Mouse (Mus musculus) ovary, postnatal 36 days (tissue): ENCODE data around the gene Glul.
A peak's percentile ranks its signal among the peaks of the same experiment; 100 is the strongest.
"Not testable (repeated sequence)": the region's sequence is repeated elsewhere in the genome, so short reads cannot be mapped to it uniquely, and the experiment has no call there.

ENCODE experiments used
- DNase-seq: peaks from one replicate; pipeline ENCODE4 v3.0.0; 2022; ENCODE audit warnings: low spot score, mixed read lengths

Gene Glul

DNA sequence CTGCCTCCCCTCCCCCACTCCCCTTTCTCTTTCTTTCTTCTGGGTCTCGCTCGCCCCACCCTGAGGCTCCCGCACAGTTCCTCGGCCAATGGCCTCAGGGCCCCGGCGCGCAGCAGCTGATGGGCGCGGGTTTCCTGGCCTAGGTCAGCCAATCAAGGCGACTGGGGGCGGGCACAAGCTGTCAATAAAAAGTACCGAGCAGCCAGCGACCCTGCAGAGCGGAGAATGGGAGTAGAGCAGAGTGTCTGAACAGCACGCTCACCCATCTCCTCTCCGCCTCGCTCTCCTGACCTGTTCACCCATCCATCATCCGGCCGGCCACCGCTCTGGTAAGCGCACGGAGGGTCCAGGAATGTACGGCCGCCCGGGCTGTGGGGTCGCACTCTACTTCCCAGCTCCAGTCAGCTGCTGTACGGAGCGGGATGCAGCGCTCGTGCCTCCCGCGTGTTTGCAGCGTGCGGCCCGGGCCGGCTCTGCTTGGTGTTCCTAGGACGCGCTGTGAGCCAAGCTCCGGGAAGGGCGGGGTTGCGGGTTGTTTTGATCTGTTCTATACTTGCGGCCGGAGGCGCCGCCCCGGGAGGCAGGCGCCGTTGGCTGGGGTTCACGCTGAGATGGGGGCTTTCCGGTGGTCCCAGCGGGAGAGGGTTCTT, at the start of gene Glul, which contains the start of gene Teddm2:
Gene Glul (plus strand): TSS at position 214 of the 650 bp plus-strand sequence.
Gene Teddm2 (minus strand): TSS at position 498 of the 650 bp plus-strand sequence.
- peak; percentile 96 for DNase-seq

DNA sequence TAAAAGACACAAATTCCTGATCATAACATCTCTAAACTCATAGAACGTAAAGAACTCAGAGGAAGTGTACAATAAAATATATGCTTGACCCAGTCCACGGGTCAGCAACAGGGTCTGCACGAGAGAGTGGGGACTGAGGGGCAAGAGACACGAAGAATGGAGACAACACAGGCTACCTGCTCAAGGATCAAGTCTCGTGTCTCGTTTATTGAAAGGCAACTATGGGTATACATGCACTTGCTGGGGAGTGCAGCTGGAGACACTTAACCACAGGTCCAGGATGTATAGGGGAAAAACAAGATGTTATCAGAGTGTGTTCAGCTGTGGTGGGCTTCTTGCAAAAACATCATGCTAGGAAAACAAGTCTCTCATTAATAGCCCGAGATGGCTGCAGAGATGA, 47.0 kb upstream of the Glul start:
- not testable (repeated sequence) for DNase-seq

DNA sequence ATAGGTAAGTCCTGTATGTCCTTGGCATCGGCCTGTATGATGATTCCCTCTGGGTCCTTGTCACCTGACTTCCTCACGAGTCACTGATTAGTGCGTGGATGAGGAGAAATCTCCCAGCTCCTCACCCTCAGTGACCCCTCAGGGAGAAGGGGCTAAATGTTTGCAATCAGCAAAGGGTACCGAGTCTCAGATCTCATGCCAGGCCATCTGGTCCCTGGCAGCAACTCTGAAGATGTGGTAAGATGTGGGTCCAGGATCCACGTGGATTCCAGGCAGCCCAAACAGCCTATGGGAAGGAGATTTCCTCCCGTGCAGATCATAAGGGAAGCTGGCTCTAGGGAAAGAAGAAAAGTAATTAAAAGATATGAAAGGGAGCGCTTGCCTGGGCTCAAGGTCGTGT, 43.8 kb upstream of the Glul start:
- DNase-seq, result no peak

DNA sequence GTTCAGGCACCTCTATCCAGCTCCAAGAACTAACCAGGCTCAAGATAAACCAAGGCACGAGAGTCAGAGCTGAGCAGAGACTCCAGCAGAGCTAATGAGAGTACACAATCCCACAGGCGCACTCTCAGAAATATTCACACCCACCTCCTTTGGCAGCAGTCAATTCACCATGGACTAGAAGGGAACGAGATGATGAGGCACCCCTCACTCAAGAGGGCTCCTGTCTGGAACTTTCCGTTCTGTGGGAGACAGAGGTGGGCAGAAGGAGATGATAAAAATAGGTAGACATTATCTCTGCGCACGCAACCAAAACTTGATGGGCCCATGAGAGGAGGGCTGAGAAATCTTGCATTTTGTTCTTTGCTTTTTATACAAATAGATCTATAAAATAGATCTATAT, 25.7 kb upstream of the Glul start, which contains the start of gene Teddm1b:
Gene Teddm1b (plus strand): TSS at position 301 of the 400 bp plus-strand sequence.
- DNase-seq, result no peak

DNA sequence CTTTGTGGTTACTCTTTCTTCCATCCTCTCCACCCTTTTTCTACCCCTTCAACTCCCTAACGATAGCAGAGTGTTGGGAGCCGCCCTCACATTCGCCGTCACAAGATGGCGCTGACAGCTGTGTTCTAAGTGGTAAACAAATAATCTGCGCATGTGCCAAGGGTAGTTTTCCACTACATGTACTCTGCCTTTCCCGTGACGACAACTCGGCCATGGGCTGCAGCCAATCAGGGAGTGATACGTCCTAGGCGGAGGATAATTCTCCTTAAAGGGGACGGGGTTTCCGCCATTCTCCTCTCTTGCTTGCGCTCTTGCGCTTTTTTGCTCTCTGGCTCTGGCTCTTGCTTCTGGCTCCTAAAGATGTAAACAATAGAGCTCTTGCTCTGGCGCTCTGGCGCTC, 19.4 kb upstream of the Glul start:
- DNase-seq, result not testable (repeated sequence)

DNA sequence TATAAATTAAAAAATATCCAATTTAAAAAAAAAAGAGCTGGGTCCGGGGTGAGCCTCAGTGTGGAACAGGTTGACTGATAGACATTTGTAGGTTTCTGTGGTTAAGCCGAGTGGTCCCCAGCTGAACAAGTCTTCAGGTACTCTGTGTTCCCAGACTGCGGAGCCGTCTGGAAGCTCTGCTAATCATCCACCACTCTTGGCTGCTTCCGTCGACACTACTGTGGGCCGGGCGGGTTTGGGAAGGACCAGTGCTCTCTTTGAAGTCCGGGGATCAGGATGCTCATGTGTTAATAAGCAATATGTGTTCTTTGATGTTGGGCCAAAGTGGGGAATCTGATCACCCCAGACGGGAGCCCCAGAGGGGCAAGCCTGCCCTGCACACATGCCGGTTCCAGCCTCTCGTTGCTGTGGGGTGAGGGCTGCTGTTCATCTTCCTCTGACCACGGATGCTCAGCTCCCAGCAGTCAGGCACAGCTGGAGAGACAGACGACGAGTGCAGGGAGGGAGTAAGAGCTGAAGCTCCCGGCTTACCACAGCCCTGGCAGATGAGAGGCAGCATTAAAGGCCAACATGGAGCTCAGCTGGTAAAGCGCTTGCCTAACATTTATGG, 13.6 kb upstream of the Glul start:
- no peak for DNase-seq

DNA sequence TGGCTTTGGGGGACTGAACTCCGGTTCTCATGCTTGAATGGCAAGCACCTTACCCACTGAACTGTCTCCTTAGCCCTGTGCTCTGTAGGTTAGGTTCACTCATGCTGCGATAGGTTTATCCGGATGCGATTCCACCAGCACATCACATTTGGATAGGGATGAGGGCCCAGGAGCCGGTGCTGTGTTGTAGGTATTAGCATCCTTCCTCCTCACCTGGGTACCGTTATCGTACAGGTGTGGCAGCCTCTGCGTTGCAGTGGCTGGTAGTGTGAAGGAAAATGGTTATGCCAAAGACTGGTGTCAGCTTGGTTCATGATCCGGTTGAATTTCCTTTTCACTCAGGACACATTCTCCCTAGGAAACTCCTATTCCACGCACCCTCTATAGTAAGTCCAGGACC, 9.6 kb upstream of the Glul start:
- no peak for DNase-seq

DNA sequence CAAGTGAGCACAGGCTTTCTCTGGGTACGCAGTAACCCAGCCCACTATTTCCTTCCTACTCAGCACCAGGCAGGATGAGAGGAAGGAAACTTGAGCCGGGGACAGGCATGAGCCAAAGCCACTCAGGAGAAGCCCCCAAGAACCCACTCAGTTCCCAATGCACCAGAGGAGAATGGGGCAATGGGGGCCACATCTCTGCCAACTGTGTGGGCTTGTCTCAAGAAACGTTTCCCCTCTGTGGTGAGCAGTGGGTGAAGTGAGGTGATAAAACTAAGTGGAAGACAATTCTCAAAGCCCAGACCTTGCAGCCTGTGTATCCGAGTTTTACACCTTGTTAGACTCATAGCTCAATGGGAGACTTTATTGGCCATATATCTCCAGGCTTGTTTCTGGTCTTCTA, 8.3 kb upstream of the Glul start, which contains the start of gene Teddm1a:
Gene Teddm1a (plus strand): TSS at position 301 of the 400 bp plus-strand sequence.
- no peak for DNase-seq

DNA sequence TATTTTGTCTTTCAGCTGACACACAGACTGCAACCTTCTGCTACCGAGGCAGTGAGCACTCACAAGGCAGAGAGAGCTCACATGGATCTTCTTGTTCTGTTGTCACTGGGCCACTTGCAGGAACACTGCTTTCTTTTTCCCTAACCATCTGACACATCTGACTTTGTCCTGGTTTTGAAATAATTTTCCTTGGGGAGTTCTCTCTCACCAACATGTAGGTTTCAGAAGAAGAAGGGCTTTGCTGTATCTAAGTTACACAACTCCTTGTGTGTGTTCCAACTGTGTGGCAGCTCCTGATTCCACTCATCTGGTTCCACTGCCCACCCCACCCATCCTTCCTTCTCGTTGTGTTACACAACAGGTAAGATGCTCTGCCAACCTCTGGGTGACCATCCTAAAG, 6.0 kb upstream of the Glul start:
- DNase-seq, result no peak

DNA sequence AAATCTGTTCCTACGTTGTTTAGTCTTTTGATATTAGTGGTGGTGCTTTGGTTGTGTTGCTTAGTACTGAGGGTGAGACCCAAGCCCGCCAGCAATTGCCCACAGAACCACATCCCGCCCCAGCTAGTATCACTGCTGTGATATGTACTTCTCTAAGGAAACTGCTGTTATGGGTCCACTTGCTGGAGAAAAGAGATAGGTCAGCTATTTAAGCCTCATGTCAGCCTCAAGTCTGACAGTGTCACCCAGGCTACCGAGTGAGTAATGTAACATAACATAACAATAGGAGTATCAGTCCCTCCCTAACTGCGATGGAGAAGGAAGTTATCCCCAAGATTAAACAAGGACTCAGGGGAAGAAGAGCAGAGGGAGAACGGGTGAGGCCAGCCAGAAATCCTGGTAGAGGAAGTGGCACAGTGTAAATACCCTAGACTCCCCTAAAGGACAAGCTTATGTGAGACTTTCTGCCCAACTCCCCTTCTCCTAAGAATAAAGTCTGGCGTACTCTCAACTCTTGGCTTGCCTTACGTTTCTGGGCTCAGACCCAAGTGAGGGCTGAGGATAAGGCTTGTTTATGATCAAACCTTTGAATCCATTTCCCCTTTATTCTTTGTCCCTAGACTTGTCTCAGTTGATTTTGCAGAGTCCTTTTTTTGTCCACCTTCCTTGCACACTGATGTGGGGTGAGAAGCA, 5.4 kb upstream of the Glul start:
- DNase-seq, result no peak

DNA sequence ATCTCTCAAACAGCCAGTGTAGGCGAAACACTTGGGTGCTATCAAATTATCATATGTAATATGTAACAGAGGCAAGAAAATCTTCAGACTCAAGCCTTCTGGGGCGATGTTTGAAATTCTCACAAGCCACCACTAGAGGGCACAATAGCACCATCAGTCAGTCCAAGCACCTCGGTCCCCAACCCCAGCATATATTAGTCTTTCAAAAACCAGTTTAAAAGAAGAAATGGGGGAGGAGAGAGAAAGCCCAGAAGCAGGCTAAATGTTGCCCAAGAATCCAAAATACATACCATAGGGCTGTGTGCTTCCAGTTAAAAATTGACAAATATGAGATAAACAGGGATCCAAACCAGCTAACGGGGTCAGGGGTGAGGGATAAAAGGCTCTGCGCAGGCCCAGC, 4.8 kb upstream of the Glul start:
- DNase-seq, result peak; percentile 49

DNA sequence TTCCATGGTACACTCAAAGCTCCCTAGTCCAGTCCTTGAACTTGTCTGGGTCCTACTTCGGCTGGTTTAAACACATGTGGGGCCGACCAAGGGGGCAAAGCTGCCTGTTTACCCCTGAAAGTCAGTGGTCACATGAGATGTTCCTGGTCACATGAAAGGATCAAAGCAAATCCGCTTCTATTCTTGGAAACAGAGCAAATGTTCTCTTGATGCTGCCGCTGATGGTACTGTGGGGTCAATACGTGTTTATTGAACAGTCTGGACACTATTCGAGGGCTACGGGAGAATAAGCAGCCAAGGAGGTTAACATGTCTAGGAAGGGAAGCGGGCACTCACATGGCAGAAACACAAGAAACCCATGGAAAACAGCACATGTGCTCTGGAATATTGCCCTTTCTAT, 2.5 kb upstream of the Glul start:
- DNase-seq, result no peak

DNA sequence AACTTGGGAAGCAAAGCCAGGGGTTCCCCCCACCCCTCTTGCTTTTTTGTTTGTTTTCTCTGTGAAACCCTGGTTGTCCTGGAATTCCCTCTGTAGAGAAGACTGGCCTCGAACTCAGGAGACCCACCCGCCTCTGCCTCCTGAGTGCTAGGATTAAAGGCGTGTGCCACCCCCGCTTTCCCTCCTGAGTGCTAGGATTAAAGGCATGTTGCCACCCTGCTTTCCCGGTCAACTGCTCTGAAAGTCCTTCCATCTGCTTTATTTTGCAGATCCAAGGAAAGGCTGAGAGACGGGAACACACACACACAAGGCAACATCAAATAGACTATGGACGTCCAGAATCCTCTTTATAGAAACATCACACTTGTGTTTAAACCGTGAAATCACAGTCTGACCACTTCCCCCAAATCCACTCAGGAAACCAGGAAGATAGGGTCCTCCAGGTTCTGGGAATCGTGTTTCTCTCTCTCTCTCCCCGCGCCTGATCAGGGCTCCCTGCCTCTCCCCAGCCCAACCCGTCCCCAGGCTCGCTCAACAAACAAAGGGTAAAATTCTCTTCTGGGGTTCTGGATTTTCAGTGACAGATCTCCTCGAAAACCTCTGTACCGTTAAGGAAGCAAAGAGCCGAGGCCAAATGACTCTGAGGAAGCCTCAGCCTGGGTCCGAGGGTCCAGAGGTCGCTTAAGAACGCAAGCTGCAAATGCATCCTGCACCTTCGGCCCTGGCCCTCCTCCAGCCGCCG, 584 bp upstream of the Glul start:
- DNase-seq, result no peak

DNA sequence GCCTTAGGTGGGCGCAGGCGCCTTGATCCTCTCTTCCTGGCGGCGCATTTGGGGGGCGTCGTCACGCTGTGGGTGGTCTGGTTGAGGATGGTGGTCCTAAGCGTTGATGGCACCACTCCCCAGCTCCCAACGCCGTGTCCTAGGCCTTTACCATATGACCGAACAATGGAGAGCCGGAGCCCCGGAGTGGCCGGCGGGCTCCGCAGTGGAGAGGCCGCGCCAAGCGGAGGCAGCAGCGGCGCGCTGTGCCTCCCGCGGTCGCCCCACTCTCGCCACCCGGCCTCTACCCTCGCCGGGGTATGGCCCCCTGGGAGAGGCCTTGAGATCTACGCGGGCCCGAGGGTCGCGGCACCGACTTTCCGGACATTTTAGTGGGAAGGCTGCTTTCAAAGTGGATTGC, 637 bp downstream of the Glul start:
- no peak for DNase-seq

DNA sequence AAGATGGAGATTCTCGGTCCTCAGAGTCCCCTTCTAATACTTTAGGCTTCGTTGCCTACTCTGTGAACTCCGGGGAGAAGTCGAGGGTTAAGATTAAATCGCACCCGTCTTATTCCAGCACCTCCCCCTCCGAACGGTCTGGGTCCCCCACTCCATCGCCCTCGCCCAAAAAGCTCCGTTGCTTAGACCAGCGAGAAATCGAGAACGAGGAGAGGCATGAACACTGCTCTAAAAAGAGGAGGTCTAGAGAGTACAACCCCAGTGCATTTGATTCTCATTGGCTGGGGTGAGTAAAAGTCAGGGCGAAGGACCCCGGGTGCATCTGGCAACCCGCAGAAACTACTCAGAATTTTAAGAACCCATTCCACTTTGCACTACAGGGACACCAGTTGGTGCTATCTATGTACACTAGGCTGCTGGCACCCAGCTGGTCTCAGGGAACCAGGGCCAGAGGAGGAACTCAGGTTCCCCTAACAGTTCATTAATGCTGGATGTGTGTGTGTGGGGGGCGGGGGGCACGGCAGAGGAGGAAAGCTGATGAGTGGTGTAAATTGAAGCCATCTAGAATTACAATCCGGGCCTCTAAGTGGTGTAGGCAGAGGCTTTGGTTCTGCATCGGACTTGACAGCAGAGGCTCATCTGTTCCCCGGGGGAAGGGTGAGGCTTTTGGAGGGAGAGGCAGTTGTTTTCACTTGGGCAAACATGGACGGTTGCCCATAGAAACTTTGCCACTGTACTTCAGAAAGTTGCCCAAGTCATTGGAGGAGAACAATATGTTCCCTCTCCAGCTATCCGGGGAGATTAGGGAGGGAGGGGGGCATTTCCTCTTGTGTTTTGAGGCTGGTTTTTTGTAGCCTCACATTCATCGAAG, 1.4 kb downstream of the Glul start:
- peak; percentile 27 for DNase-seq

DNA sequence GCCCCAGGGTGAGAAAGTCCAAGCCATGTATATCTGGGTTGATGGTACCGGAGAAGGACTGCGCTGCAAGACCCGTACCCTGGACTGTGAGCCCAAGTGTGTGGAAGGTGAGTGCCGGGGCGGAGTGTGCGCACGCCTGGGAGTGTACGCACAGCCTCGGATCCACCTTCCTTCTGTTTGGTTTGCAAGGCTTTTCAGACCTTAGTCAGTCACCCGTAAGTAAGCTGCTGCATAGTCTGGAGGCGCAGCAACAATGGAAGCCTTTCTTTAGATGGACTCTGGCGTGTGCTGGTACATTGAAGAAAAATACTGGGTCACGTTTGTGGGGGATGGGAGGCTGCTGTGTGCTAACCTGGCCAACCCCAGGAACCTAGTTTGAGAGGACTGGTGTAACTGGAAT, 3.3 kb downstream of the Glul start:
- DNase-seq, result no peak

DNA sequence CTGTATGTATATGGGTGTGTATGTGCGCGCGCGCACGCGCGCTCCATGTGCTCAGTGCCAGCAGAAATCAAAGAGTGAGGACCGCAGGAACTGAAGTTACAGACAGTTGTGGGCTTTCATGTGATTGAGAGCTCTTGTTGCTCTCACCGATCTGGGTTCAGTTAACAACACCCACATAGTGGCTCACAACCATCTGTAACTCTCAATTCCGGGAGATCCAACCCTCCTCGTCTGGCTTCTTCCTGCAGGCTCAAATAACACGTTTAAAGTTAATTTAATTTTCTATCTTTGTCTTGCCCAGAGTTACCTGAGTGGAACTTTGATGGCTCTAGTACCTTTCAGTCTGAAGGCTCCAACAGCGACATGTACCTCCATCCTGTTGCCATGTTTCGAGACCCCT, 4.5 kb downstream of the Glul start:
- DNase-seq, result no peak

DNA sequence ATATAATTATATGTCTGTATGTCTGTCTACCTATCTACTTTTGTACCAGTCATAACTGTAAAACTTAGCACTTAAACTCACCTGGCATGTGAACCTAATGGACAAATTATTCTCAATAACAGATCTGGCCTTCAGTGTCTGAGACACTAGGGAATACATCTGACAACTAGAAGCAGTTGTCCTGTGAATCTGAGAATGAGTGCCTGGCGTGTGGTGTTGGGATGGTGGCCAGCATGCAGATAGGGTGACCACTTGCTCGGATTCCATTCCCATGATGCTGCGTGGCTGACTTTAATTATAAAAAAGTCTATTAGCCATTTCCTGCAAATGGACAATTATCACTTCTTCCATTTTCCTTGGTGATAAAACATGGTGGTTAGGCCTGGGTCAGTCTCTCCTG, 6.1 kb downstream of the Glul start:
- DNase-seq, result no peak

DNA sequence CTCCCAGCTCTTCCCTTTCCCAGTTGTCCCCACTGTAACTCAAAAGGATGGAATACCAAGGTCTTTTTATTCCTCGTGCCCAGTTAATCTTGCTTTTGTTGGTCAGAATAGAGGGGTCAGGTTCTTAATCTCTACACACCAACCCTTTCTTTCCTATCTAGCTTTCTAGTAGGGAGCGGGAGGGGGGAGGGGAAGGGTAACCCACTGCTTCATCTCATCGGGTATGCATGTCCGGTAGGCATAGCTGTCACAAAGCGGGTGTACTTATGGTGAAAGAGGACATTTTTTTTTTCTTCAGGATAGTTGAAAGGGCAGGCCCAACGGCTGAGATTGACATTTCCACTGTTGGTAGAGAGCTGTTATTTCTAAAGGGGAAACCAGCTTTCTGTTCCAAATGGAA, 8.5 kb downstream of the Glul start:
- DNase-seq, result no peak

DNA sequence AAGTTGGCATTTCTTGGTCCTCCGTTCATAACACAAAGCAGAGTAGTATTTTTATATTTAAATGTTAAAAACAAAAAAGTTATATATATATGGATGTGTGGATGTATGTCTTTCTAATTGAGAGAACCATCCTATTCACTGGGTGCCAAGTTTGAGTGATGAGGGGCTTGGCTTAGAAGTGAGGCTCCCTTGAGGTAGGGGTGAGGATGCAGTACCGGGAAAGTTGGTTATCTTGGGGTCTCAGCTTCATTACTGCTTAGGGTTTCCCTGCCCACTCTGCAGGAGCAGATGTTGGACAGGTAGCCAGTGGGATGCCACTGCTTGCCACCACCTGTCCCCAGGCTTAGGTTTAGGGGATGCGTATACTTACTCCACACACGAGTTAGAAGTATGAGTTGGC, 9.0 kb downstream of the Glul start:
- no peak for DNase-seq

DNA sequence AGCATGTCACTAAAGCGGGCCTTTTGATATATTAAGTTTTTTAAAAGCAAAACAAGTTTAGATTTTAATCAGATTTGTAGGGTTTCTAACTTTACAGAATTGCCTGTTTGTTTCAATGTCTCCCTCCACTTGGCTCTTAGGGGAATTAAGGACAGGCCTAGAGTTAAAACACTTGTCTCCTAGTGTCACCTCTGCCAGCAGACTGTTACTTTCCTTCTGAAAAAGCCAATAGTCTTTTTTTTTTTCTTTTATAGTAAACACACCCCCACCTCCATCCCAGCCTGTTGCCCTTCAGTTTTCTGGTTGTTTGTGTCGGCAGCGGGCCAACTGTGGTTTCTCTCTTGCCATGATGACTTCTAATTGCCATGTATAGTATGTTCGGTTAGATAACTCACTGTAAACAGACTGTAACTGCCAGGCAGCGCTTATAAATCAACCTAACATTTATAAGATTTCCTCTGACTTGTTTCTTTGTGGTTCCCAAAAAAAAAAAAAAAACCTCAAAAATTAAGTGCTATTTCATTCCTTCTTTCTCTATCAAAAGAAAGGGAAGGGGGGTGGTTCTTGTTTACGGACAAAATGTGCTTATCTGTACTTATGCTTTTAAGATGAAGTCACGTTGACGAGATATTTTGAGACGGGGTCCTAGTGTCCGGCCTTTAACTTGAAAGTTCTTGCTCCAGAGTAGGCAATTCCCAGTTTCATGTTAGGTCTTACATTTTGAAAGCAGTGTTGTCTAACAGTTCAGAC, 9.6 kb downstream of the Glul start:
- DNase-seq, result peak; percentile 69
